Mouse (Mus musculus) gastrocnemius, postnatal 10 days (tissue): ENCODE data around the gene Smyd2. TPM values are rescaled to one million over a fixed set of nuclear protein-coding genes. Genes with fewer than 3 reads are reported as not detected.

Experiments used
- total RNA-seq, 2 experiments: library from RNA; stranded (reverse); gene quantifications; 2 replicates each; pipeline ENCODE4 v1.2.3; 2021

Gene Smyd2
- total RNA-seq, 2 experiments from 2014 or later: 165 to 188 TPM

Other genes with a start within 250 kb of the Smyd2 start
- gene Cenpf, start 234.3 kb downstream of the Smyd2 start, total RNA-seq: 10 to 100 TPM in 1 of 2 experiments, 1 to 10 TPM in 1; 8.3 to 12.5 TPM
- gene Ptpn14, start 194.1 kb downstream of the Smyd2 start, total RNA-seq: 10 to 100 TPM; 13.0 to 20.5 TPM
- 10 to 100 TPM in 1 of 2 experiments, 1 to 10 TPM in 1; 7.3 to 10.1 TPM for gene Prox1, start 248.4 kb upstream of the Smyd2 start, total RNA-seq